Mouse (Mus musculus): ENCODE results near the gene Olfr1045. TPM values are rescaled to one million over a fixed set of nuclear protein-coding genes. Genes with fewer than 3 reads are reported as not detected.
"Not testable (repeated sequence)": the region's sequence is repeated elsewhere in the genome, so short reads cannot be mapped to it uniquely, and the experiment has no call there.

Olfr1045 gene
- total RNA-seq (2021): not detected
- long read RNA-seq, experiment 1: 0 reads
- long read RNA-seq, experiment 2: 0 reads

DNA sequence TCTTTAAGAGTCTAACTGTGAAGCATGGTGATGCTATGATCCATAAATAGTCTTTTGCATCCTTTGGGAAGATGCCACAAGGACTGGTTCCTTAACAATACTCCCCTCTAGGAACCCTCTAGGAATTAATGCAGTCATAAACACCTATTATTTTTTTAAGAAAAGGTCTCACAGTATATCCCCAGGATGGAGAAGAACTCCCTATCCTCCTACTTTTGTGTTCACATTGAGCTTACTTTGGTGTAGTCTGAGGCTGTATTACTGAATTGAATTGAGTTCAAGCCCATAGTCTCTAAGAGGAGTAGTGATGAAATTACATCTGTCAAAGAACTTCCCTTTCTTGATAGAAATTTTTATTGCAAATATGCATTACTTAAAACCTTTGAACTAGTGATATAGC is at the start of gene Olfr1045:
Gene Olfr1045 (minus strand): TSS at position 101 of the 400 bp plus-strand sequence.
- no peak for DNase-seq (ENCODE audit: low spot score in 2 of 2)

DNA sequence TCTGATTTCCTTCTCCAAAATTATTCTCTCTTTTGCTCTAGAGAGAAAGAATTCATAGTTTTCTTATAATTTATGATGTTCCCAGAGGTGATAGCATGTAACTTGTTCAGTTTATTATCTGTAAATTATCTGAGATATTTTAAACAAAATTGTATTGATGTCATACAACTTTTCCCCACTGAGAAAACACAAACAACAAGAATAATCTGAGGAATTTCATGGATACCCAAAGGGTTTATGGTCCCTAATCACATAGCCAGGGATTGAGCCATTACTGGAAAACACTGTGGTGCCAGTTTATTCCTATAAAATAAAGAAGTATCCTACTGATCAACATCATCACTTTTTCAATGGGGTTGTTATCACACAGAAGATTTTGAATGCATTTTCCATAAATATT is 37.4 kb upstream of the Olfr1045 start, which contains the start of gene Olfr1048:
Gene Olfr1048 (minus strand): TSS at position 101 of the 400 bp plus-strand sequence.
- DNase-seq (ENCODE audit: low spot score in 2 of 2): no peak

DNA sequence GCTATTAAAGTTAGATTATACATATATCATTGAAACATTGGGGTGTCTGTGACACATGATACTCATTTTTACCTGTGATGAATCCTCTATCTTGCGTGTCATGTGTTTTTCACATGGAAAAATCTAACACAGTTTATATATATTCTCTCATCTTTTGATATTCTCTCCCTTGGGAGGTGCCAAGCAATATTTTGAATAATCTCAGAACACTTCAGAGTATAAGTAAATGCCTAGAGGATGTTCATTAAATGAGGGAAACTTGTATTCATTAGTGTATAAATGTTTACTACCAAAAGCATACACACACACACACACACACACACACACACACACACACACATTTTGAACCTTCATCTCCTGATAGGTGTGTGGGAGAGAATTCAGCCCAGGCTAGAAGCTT is 28.5 kb upstream of the Olfr1045 start, which contains the start of gene Olfr1047:
Gene Olfr1047 (minus strand): TSS at position 101 of the 400 bp plus-strand sequence.
- no peak for DNase-seq (ENCODE audit: low spot score in 2 of 2)

DNA sequence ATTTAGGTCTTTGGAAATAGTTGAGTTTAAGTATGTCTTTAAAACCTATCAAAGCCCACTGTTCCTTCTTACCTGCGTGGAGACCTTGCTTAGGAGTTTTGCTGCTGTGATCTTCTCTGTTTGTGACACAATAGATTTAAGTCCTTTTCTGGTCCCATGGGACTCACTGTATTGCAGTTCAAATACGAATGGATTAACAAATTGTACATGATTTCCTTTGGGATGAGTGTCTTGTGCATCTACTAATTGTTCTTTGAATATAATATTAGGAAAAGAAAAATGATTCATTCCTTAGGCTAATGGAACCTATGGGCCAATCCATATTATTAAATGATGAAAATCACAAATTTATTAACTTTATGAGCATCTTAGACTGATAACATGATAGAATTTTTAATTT is 16.4 kb upstream of the Olfr1045 start, which contains the start of gene Olfr1046:
Gene Olfr1046 (minus strand): TSS at position 101 of the 400 bp plus-strand sequence.
- DNase-seq (ENCODE audit: low spot score in 2 of 2): no peak

DNA sequence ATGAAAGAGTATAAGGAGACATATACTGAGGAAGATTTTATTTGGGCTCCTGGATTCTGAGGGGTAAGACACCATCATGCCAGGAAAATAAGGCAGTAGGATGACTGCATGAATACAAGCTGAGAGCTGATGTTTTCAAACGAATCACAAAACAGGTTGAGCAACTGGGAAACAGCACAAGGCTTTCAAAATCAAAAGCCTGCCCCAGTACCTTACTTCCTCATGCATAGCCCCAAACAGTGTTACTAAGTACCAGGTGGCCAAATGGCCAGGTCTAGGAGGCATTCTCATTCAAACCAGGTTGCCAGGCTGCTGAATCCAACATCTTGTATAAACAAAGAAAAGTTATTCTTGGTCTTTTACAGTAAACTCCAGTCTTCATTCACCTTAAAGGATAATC is 6.9 kb downstream of the Olfr1045 start:
- no peak for DNase-seq (ENCODE audit: low spot score in 2 of 2)

DNA sequence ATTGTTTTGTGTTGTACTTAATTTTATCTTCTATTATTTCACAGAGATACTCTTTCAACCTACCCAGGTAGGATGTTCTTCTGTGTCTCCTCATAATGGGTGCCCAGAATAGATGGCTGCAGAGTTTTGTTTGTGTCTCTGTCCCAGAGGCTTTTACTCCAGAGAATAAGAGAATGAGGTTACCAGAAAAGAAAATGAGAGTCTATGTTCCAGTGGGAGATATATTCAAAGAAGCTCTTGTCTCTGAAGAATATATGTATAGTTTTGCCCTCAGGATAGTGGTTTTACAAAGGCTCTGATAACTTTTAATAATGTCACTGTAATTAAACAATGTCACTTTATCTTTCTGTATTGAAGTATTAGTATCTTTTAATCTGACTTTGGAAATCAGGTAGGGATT is 17.2 kb downstream of the Olfr1045 start, which contains the start of gene Olfr52:
Gene Olfr52 (minus strand): TSS at position 101 of the 400 bp plus-strand sequence.
- DNase-seq (ENCODE audit: low spot score in 2 of 2): no peak

- no peak for DNase-seq (ENCODE audit: low spot score in 2 of 2)
Measured at GRCm38 (mm10) chr2:86179950-86180349, 22.9 kb downstream of the Olfr1045 start.

GRCm38 (mm10) chr2:86177720-86178119 is 25.1 kb downstream of the Olfr1045 start, which contains the start of gene Olfr1044:
Gene Olfr1044 (minus strand): TSS chr2:86177820.
- no peak for DNase-seq (ENCODE audit: low spot score in 2 of 2)

- DNase-seq (ENCODE audit: low spot score in 2 of 2): not testable (repeated sequence)
Measured at GRCm38 (mm10) chr2:86175422-86175821, 27.4 kb downstream of the Olfr1045 start.

GRCm38 (mm10) chr2:86167422-86167821 is 35.4 kb downstream of the Olfr1045 start, which contains the start of gene Olfr1043:
Gene Olfr1043 (minus strand): TSS chr2:86167522.
- no peak for DNase-seq (ENCODE audit: low spot score in 2 of 2)

- no peak for DNase-seq (ENCODE audit: low spot score in 2 of 2)
Measured at GRCm38 (mm10) chr2:86161738-86162137, 41.1 kb downstream of the Olfr1045 start, which contains the start of gene Olfr1042. Gene Olfr1042 (minus strand): TSS chr2:86161838.

DNA sequence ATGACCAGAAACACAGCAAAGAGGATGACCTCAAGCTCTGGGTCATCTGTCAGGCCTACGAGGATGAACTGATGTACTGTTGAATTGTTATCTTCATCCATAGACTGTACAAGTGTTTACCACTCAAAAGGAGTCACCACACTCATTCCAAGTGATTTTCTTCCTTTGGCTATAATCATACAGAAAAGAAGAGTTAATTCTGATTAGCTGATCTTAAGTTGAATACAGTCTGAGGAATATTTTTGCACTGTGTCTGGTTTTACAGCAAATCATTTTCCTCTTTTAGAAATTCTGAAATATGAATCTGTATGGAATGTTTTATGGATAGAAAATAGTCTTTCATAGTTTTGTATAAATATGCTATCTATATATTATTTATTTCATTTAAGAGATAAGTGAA is 56.2 kb downstream of the Olfr1045 start, which contains the start of gene Olfr1040:
Gene Olfr1040 (minus strand): TSS at position 101 of the 400 bp plus-strand sequence.
- DNase-seq (ENCODE audit: low spot score in 2 of 2): no peak

Other genes with a start within 250 kb of the Olfr1045 start
- gene Olfr1029, start 229.1 kb downstream of the Olfr1045 start, total RNA-seq (2021): not detected
- not detected for gene Olfr1030, start 223.7 kb downstream of the Olfr1045 start, total RNA-seq (2021)
- not detected for gene Olfr1031, start 212.7 kb downstream of the Olfr1045 start, total RNA-seq (2021)
- gene Olfr1032, start 197.5 kb downstream of the Olfr1045 start, total RNA-seq (2021): not detected
- gene Olfr1033, start 182.4 kb downstream of the Olfr1045 start, total RNA-seq (2021): 1 to 10 TPM; 3.2 to 6.0 TPM
- under 1 TPM; 0.11 to 0.31 TPM for gene Olfr1034, start 157.1 kb downstream of the Olfr1045 start, total RNA-seq (2021)
- not detected for gene Olfr1036, start 129.0 kb downstream of the Olfr1045 start, total RNA-seq (2021)
- not detected for gene Olfr1037, start 115.6 kb downstream of the Olfr1045 start, total RNA-seq (2021)
- gene Olfr1039, start 67.1 kb downstream of the Olfr1045 start, total RNA-seq (2021): not detected
- not detected for gene Olfr1040, start 56.3 kb downstream of the Olfr1045 start, total RNA-seq (2021)
- not detected for gene Olfr1042, start 41.2 kb downstream of the Olfr1045 start, total RNA-seq (2021)
- not detected for gene Olfr1043, start 35.5 kb downstream of the Olfr1045 start, total RNA-seq (2021)
- gene Olfr1044, start 25.2 kb downstream of the Olfr1045 start, total RNA-seq (2021): not detected
- not detected for gene Olfr52, start 17.3 kb downstream of the Olfr1045 start, total RNA-seq (2021)
- not detected for gene Olfr1046, start 16.3 kb upstream of the Olfr1045 start, total RNA-seq (2021)
- not detected for gene Olfr1047, start 28.4 kb upstream of the Olfr1045 start, total RNA-seq (2021)
- not detected for gene Olfr1048, start 37.3 kb upstream of the Olfr1045 start, total RNA-seq (2021)
- gene Olfr1049, start 55.3 kb upstream of the Olfr1045 start, total RNA-seq (2021): not detected
- not detected for gene Olfr1051, start 76.1 kb upstream of the Olfr1045 start, total RNA-seq (2021)
- gene Olfr1052, start 89.4 kb upstream of the Olfr1045 start, total RNA-seq (2021): not detected
- gene Olfr1053, start 112.3 kb upstream of the Olfr1045 start, total RNA-seq (2021): not detected
- not detected for gene Olfr1054, start 132.4 kb upstream of the Olfr1045 start, total RNA-seq (2021)
- gene Olfr1055, start 147.3 kb upstream of the Olfr1045 start, total RNA-seq (2021): not detected
- gene Olfr1056, start 159.5 kb upstream of the Olfr1045 start, total RNA-seq (2021): not detected
- gene Olfr1057, start 175.4 kb upstream of the Olfr1045 start, total RNA-seq (2021): not detected
- gene Olfr1058, start 185.6 kb upstream of the Olfr1045 start, total RNA-seq (2021): not detected
- gene Olfr1061, start 211.0 kb upstream of the Olfr1045 start, total RNA-seq (2021): not detected
- gene Olfr1062, start 223.7 kb upstream of the Olfr1045 start, total RNA-seq (2021): not detected
- gene Olfr1065, start 247.6 kb upstream of the Olfr1045 start, total RNA-seq (2021): not detected